Mouse (Mus musculus): ENCODE measurements at regions not wholly inside any gene's neighbourhood (a gene's known extent, or its start where the extent isn't known, plus 50 kb on each side); places are given as distances from the start of the nearest gene placed in this dataset.

DNA sequence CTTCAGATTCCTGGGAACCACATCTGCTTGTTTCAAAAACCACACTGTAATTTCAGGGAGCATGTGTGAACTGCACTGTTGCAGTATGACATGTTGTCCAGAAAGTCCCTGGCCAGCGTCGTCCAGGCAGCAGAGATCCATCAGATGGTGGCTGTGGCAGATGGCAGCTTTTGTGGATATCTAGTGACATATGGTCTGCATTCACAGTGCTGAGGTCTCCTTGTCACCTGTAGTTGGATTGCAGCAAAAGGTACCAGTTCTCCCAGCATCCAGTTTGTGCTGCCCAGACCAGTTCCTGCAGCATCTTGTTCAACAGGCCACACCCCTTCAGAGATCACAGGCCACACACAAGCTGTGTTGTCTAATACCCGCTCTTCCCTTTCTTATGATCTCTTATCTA is 80.1 kb upstream of the D1Pas1 start:
- H3K4me3 ChIP-seq (ENCODE audit: low read depth, low read length), result no peak overlapping the region
- H3K9me3 ChIP-seq (ENCODE audit: control insufficient read depth, low read length), result no peaks in the 10 kb centered on the region
- 0 out of 2 replicates have a peak, but pooled peaks cover 2% of the 10 kb centered on the region for H3K4me1 ChIP-seq (ENCODE audit: control insufficient read depth, insufficient read depth, low read length)
- ATAC-seq (ENCODE audit: insufficient number of reproducible peaks, low FRiP score, low TSS enrichment, low read depth) (no peak), DNase-seq (ENCODE audit: low spot score) (no peak)
- H3K27ac ChIP-seq (replicated peaks; ENCODE audit: low read depth, low read length), result no peak overlapping the region
- no peak overlapping the region for H3K4me2 ChIP-seq (ENCODE audit: low read depth, severe bottlenecking)
- no peak overlapping the region for H3K9ac ChIP-seq (ENCODE audit: low read length)
- no peaks in the 10 kb centered on the region for H3K36me3 ChIP-seq (ENCODE audit: control insufficient read depth, insufficient read depth, low read length)
- no peaks in the 10 kb centered on the region for H3K27me3 ChIP-seq (ENCODE audit: control insufficient read depth, insufficient read depth, low read length)
- 80% methylated on average over 3 of the region's 3 CpGs for WGBS

GRCm38 (mm10) chr1:186880391-186880790 is 86.8 kb upstream of the D1Pas1 start:
- no peak overlapping the region for H3K9ac ChIP-seq (ENCODE audit: low read length)
- WGBS, result 85% methylated on average over 2 of the region's 2 CpGs
- no peaks in the 10 kb centered on the region for H3K9me3 ChIP-seq (ENCODE audit: control insufficient read depth, low read length)
- no peak overlapping the region for H3K4me3 ChIP-seq (ENCODE audit: low read depth, low read length)
- H3K4me2 ChIP-seq (ENCODE audit: low read depth, severe bottlenecking), result no peak overlapping the region
- ATAC-seq (ENCODE audit: insufficient number of reproducible peaks, low FRiP score, low TSS enrichment, low read depth) (no peak), DNase-seq (ENCODE audit: low spot score) (no peak)
- H3K36me3 ChIP-seq (ENCODE audit: control insufficient read depth, insufficient read depth, low read length), result no peaks in the 10 kb centered on the region
- H3K27me3 ChIP-seq (ENCODE audit: control insufficient read depth, insufficient read depth, low read length), result no peaks in the 10 kb centered on the region
- H3K27ac ChIP-seq (replicated peaks; ENCODE audit: low read depth, low read length), result no peak overlapping the region
- no peaks in the 10 kb centered on the region for H3K4me1 ChIP-seq (ENCODE audit: control insufficient read depth, insufficient read depth, low read length)

DNA sequence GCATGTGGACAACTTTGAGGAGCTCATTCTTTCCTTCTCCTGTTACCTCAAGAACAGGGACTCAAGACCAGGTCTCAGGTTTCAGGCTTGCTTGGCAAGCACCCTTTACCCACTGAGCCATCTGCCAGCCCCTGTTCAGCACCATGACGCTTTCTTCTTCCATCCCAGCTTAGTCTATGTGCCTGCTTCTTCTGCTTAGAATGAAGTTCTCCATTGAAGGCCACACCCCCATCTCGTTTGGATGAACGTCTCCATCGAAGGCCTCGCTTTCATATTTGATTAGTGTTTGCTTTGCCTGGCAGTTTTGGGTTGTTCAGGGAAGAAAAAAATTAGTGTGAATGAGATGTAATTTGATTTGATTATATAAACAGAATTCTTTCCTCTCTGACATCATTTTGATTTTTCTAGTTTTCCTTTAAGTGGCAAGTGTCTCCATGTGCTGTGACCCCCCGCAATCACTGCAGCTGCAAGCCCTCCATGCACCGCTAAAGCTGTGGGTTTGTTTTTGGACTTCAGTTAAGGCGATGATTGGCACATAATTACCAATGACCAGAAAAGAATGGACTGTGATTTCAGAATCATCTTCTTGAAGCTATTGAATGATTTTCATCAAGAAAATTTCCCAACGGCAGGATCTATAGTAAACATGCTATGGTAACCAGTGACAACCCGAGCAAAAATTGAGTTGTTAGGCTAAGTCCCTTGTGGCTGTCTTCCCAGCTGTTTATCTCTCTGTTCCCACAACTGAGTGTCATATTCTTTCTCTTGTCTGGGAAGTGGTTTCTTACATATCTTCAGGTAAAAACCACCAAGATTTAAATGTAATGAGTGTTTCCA is 106.4 kb upstream of the D1Pas1 start:
- H3K27ac ChIP-seq (replicated peaks; ENCODE audit: low read depth, low read length), result no peak overlapping the region
- no peaks in the 10 kb centered on the region for H3K27me3 ChIP-seq (ENCODE audit: control insufficient read depth, insufficient read depth, low read length)
- no peaks in the 10 kb centered on the region for H3K36me3 ChIP-seq (ENCODE audit: control insufficient read depth, insufficient read depth, low read length)
- no peaks in the 10 kb centered on the region for H3K4me1 ChIP-seq (ENCODE audit: control insufficient read depth, insufficient read depth, low read length)
- no peak overlapping the region for H3K4me2 ChIP-seq (ENCODE audit: low read depth, severe bottlenecking)
- H3K4me3 ChIP-seq (ENCODE audit: low read depth, low read length), result no peak overlapping the region
- H3K9me3 ChIP-seq (ENCODE audit: control insufficient read depth, low read length), result no peaks in the 10 kb centered on the region
- DNase-seq (ENCODE audit: low spot score), result no peak
- H3K9ac ChIP-seq (ENCODE audit: low read length), result no peak overlapping the region
- WGBS, result 92% methylated on average over 10 of the region's 10 CpGs
- no peak for ATAC-seq (ENCODE audit: insufficient number of reproducible peaks, low FRiP score, low TSS enrichment, low read depth)

- 91% methylated on average over 21 of the region's 21 CpGs for WGBS
- DNase-seq (ENCODE audit: low spot score) (no peak), ATAC-seq (ENCODE audit: insufficient number of reproducible peaks, low FRiP score, low TSS enrichment, low read depth) (no peak)
- no peak overlapping the region for H3K27ac ChIP-seq (replicated peaks; ENCODE audit: low read depth, low read length)
- H3K4me1 ChIP-seq (ENCODE audit: control insufficient read depth, insufficient read depth, low read length), result no peaks in the 10 kb centered on the region
- H3K36me3 ChIP-seq (ENCODE audit: control insufficient read depth, insufficient read depth, low read length), result no peaks in the 10 kb centered on the region
- H3K27me3 ChIP-seq (ENCODE audit: control insufficient read depth, insufficient read depth, low read length), result no peaks in the 10 kb centered on the region
- no peak overlapping the region for H3K4me3 ChIP-seq (ENCODE audit: low read depth, low read length)
- H3K9ac ChIP-seq (ENCODE audit: low read length), result no peak overlapping the region
- no peaks in the 10 kb centered on the region for H3K9me3 ChIP-seq (ENCODE audit: control insufficient read depth, low read length)
- H3K4me2 ChIP-seq (ENCODE audit: low read depth, severe bottlenecking), result no peak overlapping the region
Observed at GRCm38 (mm10) chr1:186858285-186858684, 108.9 kb upstream of the D1Pas1 start.

- no peak for DNase-seq (ENCODE audit: low spot score)
- 83% methylated on average over 3 of the region's 3 CpGs for WGBS
Observed at GRCm38 (mm10) chr1:186855474-186856036, 106.4 kb upstream of the Rrp15 start.

DNA sequence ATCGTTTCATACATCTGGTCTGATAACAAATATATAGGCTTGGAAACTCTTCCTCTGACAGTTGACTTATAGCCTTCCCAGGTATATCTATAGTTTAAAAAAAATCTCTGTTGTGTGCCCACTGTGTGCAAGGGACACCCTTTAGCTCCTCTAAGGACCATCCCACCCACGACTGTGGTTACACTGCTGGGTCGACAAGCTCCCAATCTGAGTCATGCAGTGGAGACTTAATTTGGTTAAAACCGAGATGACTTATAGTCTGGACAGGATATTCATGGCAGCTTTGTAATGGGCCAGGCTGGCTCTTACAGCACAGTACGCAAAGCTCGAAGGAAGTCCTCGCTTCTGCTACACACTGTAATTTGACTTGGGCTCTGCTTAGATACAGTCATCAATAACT is 96.1 kb upstream of the Rrp15 start:
- DNase-seq (ENCODE audit: low spot score) (peak; percentile 9), ATAC-seq (ENCODE audit: insufficient number of reproducible peaks, low FRiP score, low TSS enrichment, low read depth) (no peak)
- no peak overlapping the region for H3K4me2 ChIP-seq (ENCODE audit: low read depth, severe bottlenecking)
- H3K27ac ChIP-seq (replicated peaks; ENCODE audit: low read depth, low read length), result no peak overlapping the region
- no peaks in the 10 kb centered on the region for H3K27me3 ChIP-seq (ENCODE audit: control insufficient read depth, insufficient read depth, low read length)
- no peaks in the 10 kb centered on the region for H3K36me3 ChIP-seq (ENCODE audit: control insufficient read depth, insufficient read depth, low read length)
- no peaks in the 10 kb centered on the region for H3K4me1 ChIP-seq (ENCODE audit: control insufficient read depth, insufficient read depth, low read length)
- no peak overlapping the region for H3K9ac ChIP-seq (ENCODE audit: low read length)
- WGBS, result 87% methylated on average over 7 of the region's 7 CpGs
- H3K9me3 ChIP-seq (ENCODE audit: control insufficient read depth, low read length), result no peaks in the 10 kb centered on the region
- no peak overlapping the region for H3K4me3 ChIP-seq (ENCODE audit: low read depth, low read length)

More at GRCm38 (mm10) chr1:186855474-186856036, 106.4 kb upstream of the Rrp15 start:
- Histone ChIP-seq H3K27ac (replicated peaks; ENCODE audit: low read depth, low read length) (no peak overlapping the region), H3K9me3 (ENCODE audit: control insufficient read depth, low read length) (no peaks in the 10 kb centered on the region), H3K27me3 (ENCODE audit: control insufficient read depth, insufficient read depth, low read length) (no peaks in the 10 kb centered on the region), H3K4me3 (ENCODE audit: low read depth, low read length) (no peak overlapping the region), H3K36me3 (ENCODE audit: control insufficient read depth, insufficient read depth, low read length) (no peaks in the 10 kb centered on the region), H3K4me2 (ENCODE audit: low read depth, severe bottlenecking) (no peak overlapping the region), H3K9ac (ENCODE audit: low read length) (no peak overlapping the region), H3K4me1 (ENCODE audit: control insufficient read depth, insufficient read depth, low read length) (no peaks in the 10 kb centered on the region)
- no peak for ATAC-seq (ENCODE audit: insufficient number of reproducible peaks, low FRiP score, low TSS enrichment, low read depth)

GRCm38 (mm10) chr1:186833896-186834800 is 85.0 kb upstream of the Rrp15 start:
- Histone ChIP-seq H3K4me3 (ENCODE audit: low read depth, low read length) (peak overlapping the region; percentile 33), H3K4me2 (ENCODE audit: low read depth, severe bottlenecking) (peak overlapping the region; percentile 87), H3K36me3 (ENCODE audit: control insufficient read depth, insufficient read depth, low read length) (no peaks in the 10 kb centered on the region), H3K9ac (ENCODE audit: low read length) (peak overlapping the region; percentile 28), H3K27ac (replicated peaks; ENCODE audit: low read depth, low read length) (no peak overlapping the region), H3K9me3 (ENCODE audit: control insufficient read depth, low read length) (no peaks in the 10 kb centered on the region), H3K27me3 (ENCODE audit: control insufficient read depth, insufficient read depth, low read length) (0 out of 2 replicates have a peak, but pooled peaks cover 3% of the 10 kb centered on the region), H3K4me1 (ENCODE audit: control insufficient read depth, insufficient read depth, low read length) (0 out of 2 replicates have a peak, but pooled peaks cover 2% of the 10 kb centered on the region)
- DNase-seq (ENCODE audit: low spot score) (peak; percentile 60), ATAC-seq (ENCODE audit: insufficient number of reproducible peaks, low FRiP score, low TSS enrichment, low read depth) (peak; percentile 31; the same call in 1 of the 2 replicates)
- WGBS, result 1% methylated on average over 43 of the region's 43 CpGs

GRCm38 (mm10) chr1:186833441-186833895 is 84.3 kb upstream of the Rrp15 start:
- peak overlapping the region; percentile 28 for H3K9ac ChIP-seq (ENCODE audit: low read length)
- H3K4me3 ChIP-seq (ENCODE audit: low read depth, low read length), result peak overlapping the region; percentile 33
- 0 out of 2 replicates have a peak, but pooled peaks have one; percentile 44 for ATAC-seq (ENCODE audit: insufficient number of reproducible peaks, low FRiP score, low TSS enrichment, low read depth)
- no peaks in the 10 kb centered on the region for H3K9me3 ChIP-seq (ENCODE audit: control insufficient read depth, low read length)
- peak; percentile 57 for DNase-seq (ENCODE audit: low spot score)
- H3K4me2 ChIP-seq (ENCODE audit: low read depth, severe bottlenecking), result peak overlapping the region; percentile 87
- H3K27ac ChIP-seq (replicated peaks; ENCODE audit: low read depth, low read length), result no peak overlapping the region
- WGBS, result 0% methylated on average over 17 of the region's 17 CpGs
- no peaks in the 10 kb centered on the region for H3K36me3 ChIP-seq (ENCODE audit: control insufficient read depth, insufficient read depth, low read length)
- 0 out of 2 replicates have a peak, but pooled peaks cover 2% of the 10 kb centered on the region for H3K4me1 ChIP-seq (ENCODE audit: control insufficient read depth, insufficient read depth, low read length)
- H3K27me3 ChIP-seq (ENCODE audit: control insufficient read depth, insufficient read depth, low read length), result 0 out of 2 replicates have a peak, but pooled peaks cover 3% of the 10 kb centered on the region

All from limb, embryonic 11.5 days (tissue).